Mouse (Mus musculus): ENCODE data around the gene 1700008O03Rik.

The 1700008O03Rik gene

DNA sequence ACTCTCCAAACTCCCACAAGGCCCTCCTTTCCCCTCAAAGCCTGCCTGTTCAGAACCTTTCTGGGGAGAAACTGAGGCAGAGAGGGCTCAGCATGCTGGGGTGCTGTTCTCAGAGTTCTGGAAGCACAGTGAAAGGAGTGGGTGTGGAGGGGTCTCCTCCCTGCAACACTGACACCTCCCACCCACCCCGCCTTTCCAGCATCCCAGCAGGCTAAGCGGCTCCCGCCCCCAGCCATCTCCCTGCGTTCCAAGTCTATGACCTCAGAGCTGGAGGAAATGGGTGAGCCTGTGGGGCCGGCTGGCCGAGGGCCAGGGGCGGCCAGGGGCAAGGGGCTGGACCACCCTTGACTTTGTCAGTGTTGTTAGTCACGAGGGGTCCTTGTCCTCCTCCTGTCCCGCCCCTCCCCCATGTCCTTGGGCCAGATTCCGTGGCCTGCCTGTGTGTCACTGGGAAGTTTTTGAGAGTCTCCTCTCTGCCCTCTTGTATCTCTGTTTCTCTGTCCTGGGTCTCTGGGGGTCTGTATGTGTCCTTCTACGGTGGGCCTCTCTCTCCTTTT is 42.1 kb downstream of the 1700008O03Rik start:
- no peak for DNase-seq

DNA sequence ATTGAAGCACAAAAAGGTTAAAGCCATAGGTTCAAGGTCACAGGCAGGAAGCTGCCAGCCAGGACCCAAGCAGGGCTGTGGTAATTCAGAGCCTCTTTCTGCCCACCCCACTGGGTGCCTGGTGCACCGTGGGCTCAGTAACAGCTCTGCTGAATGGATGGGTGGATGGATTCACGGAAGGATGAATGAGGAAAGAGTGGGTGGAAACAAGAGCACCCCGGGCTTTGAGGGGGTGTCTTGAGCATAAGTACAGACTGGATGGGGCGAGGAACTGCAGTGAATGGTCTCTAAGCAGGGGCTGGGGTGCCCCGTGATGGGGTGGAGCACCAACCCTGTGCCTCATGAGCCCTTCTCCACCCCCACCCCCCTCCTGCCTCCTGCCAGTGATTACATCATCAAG is 43.9 kb downstream of the 1700008O03Rik start:
- DNase-seq = no peak

DNA sequence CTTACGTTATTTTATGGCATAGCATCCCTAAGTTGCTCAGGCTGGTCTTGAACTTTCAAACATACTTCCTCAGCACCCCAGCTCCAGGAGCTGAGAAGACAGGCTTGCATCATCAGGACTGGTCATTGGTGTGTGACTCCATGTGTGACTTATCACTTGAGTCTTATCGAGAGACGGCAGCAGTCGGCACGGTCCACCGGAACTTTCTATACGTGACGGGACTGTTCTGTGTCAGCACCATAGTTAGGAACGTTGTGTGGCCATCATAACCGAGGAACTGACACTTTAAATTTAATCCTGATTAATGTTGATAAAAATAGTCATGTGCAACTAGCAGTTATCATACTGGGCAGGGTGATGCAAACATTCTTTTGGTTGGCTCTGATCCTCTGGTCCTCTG is 44.5 kb downstream of the 1700008O03Rik start:
- DNase-seq = no peak

DNA sequence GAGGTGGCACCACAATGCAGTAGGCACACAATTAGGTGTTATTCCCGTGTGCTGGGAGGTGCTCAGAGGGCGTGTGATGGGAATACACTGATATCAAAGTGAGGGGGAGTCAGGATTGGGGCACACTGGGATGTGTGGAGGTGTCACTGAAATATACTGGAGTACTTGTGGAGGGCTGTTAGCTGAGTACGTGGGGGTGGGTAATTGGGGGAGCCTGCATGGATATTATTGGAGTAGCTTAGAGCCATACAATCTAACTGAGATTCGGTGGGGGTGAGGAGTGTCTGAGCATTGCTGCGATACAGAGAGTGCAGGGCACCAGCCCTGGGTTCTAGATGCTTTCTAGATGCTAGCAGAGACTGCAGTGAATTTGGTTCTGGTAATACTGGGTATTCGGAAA is 45.4 kb downstream of the 1700008O03Rik start:
- DNase-seq = no peak

DNA sequence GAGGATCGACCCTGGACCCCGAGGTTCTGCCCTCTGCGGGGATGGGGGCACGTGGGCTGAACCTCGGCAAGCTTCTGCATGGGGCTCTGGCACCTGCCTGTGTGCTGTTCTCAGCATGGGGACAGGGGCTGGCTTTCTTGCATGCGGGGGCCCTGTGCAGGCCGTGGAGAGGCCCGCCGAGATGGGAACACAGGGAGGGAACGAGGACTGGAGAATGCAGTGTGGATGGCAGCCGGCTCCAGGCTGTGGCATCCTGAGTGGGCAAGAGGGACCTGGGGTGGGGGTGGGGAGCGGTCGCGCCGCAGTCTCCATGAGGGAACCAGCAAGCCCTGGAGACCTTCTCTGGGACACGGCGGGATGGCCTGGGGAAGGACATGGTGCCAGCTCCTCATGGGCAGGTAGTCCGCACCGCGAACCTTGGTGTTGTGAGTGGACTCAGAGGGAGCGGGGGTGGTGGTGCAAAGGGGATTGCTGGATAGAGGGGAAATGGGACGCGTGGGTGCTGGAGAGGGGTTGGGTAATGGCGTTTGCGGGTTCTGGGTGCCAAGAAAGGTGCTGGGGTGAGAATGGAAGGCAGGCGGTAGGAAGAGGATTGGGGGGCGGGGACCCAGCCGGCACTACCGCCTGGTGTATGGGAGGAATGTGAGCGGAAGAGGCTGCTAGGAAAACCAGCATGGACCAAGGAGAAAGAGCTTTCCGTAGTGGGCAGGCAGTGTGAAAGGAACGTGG is 48.3 kb downstream of the 1700008O03Rik start:
- peak; percentile 47 for DNase-seq

DNA sequence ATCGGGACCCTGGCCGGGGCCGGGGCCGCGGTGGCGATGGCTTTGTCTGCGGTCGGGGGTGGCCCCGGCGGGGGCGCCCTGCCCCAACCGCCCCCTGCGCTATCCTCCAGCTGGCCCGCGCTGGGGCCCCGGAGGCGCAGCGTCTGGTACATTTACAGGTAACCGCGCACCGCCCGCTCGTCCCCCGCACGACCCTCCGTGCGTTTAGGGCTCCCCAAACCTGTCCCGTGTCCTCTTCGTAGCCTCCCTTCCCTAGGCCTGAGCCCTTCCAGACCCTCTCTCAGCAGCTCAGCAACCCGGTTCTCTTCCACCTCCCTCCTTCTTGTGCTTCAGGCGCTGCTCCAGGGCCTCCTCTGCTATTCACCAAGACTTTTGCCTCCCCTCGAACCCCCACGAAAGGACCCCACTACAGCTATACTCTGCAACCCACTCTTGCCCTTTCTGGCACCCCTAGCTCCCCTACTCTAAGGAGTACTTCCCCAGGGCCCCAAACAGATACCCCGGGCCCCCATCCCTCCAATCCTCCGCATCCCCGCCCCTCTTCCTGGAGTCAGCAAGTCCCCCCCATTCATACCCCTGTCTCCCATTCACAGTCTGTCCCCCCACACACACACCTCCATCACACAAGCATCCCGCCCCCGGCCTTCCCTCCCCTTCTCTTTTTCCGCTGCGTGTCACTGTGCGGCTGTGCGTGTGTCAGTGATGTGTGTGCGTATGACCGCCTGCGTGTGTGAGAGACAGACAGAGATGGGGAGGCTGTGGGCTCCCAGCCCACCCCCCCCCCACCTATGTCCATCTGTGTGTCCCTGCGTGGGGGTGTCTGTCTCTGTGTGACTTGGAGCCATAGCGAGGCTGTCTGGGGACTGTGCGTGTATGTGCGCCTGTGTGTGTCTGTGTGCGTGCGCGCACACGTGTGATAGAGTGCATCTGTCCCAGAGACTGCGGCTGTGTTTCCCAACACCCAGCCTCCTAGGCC is 49.3 kb downstream of the 1700008O03Rik start:
- peak; percentile 58 for DNase-seq

DNA sequence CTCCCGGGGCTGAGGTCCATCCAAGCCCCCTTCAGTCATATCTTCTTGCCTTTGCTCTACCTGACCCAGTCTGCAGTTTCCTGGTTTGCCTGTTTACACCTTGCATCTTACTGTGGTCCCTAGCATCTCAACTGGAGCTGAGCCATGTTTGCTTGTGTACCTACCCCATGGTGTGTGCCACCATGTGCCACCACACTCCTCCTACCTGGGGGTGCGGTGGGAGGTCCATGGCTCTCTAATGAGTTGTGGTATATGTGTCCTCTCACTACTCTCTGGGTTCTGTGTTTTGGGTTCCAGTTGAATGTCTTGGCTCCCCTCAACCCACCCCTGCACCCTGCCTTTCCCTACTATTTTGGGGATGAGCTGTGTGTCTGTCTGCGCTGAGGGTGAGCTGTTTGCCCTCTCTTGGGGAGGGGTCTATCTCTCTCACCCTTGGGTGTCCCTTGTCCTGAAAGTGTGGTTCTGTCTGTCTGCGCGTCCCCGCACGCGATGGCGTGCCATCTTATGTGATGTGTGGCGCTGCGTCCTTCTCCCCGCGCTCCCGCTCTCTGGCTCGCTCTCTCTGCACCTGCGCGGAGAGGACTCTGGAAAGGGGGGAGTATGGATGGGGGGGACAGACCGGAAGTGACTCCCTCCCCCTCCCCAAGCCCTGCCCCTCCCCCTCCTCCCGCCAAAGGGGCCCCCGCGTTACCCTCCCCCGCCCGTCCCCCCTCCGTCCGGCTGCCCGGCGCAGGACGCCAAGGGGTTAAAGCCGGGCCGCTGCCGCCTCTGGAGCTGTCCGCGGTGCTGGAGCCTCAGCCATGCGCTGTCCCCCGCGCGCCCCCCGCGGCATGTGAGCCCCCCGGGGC is 50.4 kb downstream of the 1700008O03Rik start:
- DNase-seq = peak; percentile 72

DNA sequence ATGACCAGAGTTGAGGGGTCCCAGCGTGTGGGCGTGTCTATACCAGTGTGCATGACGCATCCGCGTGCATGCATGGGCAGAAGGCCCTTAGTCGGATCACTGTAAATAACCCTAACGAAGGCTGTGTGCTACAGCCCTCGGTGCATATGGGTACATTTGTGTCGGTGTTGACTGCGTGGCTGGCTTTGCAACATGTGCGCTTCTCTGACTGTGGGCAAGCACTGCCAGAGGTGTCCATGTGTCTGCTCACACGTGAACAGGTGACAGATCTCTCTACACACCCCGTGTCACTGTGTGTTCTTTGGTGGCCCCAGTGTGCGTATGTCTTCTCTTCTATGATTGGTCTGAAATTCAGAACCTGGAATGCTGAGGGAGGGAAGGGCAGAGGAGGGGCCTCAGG is 51.5 kb downstream of the 1700008O03Rik start:
- no peak for DNase-seq

DNA sequence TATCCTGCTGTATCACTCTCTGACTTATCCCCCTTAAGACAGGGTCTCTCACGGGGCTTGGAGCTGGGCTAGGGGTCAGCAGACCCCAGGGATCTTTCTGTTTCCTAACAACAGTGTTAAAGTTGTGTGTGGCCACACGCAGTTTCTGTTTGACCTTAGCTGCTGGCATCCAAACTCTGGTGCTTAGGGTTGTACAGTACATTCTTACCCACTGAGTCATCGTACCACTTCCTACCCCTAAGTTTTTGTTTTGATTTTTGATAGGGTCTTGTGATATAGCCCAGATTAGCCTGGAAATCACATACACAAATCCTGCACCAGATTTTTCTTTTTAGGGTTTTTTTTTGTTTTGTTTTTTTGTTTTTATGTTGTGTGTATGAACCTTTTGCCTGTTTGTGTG is 53.3 kb downstream of the 1700008O03Rik start:
- no peak for DNase-seq

DNA sequence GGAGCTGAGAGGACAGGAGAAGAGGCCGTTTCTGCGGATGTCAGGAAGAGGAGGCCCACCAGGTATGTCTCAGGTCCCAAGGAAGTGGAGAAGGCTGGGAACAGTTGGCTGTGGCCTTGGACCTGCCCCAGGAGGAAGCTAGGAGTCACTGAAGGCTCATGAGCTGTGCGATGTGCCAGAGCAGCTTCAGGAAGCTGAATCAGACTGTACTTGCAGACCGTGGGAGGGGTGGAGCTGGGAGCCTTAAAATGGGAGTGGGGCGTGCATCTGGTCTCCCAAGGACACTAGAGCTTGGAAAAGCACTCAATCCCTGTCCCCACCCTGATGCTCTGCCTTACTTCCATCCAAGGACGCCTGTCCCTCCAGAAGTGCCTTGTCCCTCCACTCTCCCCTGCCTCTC is 59.0 kb downstream of the 1700008O03Rik start:
- no peak for DNase-seq

DNA sequence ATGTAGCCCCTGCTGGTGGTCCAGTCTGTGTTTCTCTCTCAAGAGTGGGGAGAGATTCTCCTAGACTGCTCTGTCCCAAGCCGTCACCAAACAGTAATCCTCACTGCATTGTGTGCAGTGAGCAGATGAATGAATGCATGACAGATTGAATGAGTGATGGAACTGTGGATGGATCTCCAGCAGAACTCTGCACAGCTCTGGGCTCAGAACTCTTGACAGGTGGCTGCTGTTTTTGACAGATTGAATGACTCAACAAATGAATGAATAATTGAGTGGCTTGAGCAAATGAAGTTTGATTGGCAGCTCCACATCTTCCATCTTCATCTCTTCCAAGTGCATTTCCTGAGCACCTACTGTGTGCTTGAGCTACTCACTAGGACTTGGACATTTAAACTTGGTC is 63.3 kb downstream of the 1700008O03Rik start:
- DNase-seq = no peak

DNA sequence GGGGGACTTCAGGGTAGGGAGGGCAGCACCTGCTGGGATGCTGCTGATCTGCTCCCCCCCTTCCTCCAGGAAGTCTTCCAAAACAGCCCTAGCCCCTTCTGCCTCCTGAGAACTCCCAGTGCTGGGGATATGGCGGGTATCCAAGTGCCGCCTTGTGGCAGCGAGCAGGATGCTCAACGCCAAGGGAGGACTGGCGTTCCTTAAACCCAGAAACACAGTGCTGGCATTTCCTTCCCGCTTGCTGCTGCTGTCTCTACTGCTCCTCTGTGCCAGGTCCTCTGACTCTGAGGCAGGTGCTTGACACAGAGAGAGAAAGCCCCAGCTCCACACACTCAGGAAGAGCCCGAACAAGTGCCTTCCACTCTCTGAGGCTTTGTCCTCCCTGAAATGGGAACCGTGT is 64.7 kb downstream of the 1700008O03Rik start:
- DNase-seq = peak; percentile 64

DNA sequence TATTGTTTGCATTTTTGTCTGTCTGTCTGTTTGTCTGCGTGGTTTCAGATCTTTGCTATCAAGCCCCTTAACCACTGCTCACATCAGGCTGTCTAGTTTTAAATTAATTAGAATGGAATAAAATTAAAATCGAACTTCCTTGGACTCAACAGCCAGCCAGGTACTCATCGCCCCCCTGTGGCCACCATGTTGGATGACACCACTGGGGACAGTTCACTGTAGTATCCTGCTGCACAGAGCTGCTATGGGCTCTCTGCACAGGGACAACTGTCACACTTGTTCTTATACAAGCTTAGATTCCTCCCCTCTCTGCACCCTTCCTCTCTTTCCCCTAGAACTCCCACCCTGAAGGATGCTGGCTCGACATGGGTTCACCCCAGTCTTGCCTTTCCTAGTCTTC is 67.7 kb downstream of the 1700008O03Rik start:
- no peak for DNase-seq

DNA sequence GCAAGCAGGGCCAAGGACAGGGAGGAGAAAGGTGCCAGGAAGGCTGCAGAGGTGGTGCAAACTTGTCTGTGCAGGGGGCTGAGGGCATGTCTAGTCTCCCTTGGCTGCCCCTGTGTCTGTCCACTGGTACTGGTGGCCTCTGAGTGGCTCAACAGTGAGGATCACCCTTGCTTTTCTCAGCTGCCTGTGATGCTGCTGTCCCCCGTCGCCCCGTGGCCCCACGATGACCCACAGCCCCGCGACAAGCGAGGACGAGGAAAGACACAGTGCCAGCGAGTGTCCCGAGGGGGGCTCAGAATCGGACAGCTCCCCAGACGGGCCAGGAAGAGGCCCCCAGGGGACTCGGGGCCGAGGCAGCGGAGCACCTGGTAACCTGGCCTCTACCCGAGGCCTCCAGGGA is 73.1 kb downstream of the 1700008O03Rik start:
- no peak for DNase-seq

DNA sequence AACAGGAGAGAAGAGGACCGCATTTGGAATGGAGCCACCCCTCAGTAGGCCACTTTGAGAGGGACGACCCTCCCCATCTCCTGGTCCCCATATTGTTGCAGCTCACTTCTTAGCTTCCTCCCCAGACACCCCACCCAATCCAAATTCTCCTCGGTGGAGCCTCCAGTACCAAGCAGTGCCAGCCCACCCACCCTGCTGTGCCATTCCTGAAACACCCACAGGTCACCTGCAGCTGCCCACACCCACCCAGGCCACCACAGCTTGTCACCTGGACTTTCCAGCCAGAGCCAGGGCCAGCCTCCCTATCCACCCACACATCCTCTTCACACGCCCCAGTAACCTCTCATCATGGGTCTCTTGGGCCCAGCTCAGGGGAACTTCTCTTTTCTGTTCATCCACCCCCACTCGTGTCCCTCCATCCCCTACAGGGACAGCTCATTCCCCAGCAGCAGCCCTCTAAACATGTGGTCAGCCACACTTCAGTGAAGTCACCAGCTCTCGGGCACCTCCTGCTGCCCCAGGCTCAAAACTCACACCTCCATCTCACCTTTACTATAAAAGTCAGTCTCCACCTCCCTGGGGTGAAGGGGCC is 73.8 kb downstream of the 1700008O03Rik start:
- DNase-seq = peak; percentile 35

DNA sequence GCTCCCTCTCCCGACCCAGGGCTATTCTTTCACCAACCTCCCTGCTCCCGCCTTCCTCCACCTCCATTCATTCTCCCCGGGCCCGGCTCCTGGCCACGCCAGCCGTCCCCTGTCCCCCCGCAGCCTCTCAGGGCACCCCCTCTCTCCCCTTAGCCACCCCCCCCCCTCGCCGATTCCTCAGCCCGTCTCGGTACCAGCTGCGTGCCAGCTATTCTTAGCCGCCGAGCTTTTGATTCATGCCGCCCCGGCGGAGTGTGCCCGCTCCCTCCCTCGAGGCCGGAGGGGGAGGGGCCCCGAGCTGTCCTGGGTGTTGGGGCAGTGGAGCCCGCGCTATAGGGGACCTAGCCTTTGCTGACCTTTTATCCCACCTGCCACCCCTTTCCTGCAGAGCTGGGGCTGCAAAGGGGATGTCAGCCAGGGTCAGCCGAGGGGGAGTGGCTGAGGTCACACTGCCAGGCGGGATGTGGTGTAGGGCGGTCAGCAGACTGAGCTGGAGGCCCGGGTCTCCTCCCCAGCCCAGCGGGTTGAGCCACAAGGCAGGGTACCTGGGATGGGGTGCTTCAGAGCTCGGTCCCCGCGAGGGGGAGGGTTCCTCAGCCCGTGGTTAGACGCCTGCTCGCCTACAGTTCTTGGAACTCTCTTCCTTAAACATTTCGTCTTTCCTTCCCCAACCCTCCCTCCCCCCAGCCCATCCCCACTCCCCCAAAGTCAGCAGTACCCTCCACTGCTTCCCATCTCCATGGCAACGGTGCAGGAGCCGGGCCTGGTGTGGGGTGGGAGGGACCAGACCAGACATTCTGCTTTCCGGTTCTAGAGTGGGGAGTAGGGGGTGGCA is 74.5 kb downstream of the 1700008O03Rik start:
- peak; percentile 49 for DNase-seq

DNA sequence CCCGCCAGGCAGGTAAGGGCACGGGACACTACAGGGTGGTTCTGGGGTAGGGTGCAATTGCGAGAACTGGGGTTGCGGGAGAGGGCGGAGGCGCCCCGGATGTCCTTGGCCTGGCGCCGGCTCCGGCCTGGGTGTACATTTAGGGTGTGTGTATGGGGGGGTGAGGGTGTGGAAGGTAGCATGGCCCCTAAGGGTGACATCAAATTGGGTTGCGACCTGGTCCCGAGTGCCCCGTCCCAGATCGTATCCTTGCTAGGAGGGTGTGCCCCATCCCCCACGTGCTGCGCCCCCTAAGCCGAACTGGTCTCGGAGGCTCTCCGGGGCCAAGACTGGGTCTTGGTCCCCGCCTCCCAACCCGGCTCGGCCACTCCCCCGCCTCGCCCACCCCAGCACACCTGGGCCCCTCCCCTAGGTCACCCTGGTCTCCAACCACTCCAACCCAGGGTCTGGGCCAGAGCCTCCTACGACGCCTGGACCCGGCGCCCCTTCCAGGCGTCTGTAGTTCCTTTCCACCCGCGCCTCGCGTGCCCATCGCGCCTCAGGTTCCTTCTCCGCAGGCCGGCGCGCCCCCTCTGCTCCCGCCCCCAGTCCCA is 75.2 kb downstream of the 1700008O03Rik start:
- peak; percentile 45 for DNase-seq
